Mouse (Mus musculus): Measurements from ENCODE around the gene Fmo9.

Fmo9 gene

DNA sequence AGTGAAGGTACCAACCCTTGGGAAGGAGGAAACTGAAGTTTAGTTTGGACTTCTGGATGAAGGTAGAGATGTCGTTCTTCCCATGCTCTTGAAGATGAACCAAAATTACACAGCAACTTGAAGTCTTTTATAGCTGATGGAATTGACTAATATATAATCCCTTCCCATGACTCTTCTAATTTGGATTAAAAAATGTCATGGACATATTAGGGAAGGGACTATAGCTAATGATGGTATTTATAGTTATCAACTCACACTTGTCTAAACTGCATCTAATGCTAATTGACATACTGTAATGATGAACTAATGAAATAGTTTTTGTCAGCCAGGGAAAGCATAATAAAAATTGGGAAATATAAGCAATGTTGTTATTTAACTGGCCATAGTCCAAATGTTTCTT is at the start of gene Fmo9:
Gene Fmo9, minus strand, starts transcription at position 101 of the 400 bp plus-strand sequence.
- no peak for DNase-seq (ENCODE audit: low spot score)

DNA sequence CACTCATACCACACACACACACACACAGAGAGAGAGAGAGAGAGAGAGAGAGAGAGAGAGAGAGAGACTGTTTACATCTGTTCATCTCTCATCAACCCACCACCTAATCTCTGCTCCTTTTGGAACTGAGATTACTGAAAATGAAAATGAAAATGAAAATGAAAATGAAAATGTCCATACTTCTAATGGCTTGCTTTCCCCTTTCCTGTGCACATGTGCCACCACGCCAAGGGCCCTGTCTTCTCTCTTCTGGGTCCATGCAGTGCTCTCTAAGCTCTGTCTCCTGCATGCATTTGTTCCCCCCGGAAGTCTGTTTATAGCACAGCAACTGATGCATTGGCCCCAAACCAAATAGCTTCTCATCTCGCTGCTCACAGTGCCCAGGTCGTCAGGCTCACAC is 49.2 kb upstream of the Fmo9 start:
- DNase-seq (ENCODE audit: low spot score), result no peak

DNA sequence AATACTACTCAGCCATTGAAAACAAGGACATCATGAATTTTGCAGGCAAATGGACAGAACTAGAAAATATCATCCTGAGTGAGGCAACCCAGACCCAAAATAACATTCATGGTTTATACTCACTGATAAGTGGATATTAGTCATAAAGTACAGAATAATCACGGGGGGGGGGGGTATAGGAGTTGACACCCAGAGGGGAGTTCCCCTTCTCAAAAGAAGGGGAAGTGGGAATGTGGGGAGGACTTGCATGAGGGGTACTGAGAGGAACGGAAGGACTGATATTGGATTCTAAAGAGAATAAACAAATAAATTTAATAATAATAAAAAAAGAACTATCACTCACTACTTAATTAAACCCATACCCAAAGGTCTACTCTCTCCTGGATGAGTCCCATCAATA is 48.6 kb upstream of the Fmo9 start:
- no peak for DNase-seq (ENCODE audit: low spot score)

DNA sequence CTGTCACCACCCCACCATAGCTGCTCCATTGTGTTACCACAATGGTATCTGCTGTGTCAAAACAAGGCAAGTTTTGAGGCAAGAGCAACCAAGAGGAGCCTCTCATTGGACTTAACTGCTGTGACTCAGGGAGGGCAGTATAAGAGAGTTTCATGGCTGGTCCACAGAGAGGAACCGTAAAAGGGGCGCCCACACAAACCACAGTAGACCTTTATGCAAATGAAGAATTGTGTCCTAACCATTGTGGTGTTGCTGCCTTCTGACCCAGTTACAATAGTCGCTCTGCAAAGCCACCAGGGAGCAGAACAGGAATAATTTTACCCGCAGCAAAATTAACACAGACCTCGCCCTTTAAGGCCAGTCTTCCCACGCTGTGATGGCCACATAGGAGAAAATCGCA is 29.2 kb upstream of the Fmo9 start:
- no peak for DNase-seq (ENCODE audit: low spot score)

DNA sequence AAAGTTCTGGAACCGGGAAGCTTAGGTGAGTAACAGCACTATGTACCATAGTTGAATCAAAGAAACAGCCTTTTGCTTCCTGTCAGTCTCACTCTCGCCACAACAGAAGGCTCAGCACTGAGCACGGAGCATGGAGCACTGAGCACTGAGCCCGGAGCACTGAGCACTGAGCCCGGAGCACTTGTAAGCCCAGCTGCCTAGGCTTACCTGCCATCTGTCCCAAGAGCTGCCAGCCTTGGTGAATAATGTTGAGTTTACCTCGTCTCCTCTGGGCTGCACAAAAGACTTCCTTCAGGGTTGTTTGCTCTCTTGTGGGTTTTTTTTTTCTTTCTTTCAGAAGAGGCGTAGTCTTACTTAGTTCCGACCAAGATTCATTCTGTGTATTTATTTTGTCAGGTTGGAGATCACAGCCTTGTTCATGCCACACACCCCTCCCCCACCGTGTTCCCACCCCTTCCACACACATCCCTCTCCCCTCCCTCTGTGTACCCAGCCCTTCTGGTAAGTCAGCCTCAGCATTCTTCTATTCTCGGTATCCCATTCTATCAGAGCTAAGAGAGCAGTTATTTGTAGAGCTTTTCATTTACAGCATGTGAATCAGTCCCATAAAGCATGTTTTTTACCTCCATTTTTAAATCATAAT is 20.7 kb upstream of the Fmo9 start:
- DNase-seq (ENCODE audit: low spot score), result no peak

DNA sequence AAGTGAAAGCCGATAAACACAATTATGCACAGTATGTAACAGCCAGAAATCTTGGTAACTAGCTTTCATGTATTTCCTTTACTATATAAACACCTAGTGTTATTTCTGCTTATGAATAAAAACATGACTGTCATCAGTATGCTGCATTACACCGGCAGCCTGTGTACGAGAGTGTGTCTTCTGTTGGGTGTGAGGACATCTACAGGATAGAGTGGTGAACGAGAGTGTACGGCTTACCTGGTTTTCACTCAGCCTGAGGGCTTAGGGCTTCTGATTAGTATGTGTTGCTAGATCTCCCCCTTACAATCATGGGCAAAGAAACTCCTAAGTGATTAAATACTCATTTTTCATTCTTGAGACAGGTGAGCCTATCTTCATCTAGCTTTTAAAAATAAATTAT is 12.4 kb downstream of the Fmo9 start:
- DNase-seq (ENCODE audit: low spot score), result no peak

DNA sequence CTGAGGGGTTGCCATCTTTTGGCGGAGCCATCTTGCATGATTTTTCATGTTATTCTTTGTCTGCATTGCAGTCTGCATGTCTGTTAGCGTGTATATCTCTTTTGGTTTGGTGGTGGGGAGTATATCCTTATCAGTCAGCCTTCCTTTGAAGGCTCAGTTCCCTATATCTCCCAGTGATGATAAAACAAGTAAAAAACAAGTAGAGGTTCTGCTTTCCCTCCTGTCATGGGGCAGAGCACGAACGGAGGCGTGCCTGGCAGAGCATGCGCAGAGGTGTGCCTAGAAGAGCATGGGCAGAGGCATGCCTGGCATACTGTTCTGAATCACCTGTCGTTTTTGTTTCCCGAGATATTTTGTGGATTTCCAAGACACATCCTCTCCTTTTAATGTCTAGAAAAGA is 20.8 kb downstream of the Fmo9 start:
- no peak for DNase-seq (ENCODE audit: low spot score)

DNA sequence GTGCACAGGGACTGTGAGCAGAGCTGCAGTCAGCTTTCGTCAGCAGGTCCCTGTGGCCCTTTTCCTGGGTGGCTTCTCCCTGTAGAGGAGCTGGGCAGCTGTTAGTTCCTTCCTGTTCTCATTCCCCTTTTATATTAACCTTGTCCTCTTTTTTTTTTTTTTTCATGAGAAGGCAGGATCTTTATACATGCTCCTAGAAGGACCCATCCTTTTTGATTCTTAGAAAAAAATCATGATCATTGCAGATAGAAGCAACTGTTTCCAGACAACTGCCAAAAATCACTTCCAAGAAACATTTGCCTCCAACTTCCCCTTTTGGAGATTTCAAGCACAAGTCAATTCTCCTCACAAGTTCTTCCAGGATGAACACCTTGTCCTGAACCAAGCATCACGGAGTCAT is 34.1 kb downstream of the Fmo9 start, which contains the start of gene Gm4847:
Gene Gm4847, minus strand, starts transcription at position 101 of the 400 bp plus-strand sequence.
- no peak for DNase-seq (ENCODE audit: low spot score)

Data from ovary, adult 18-20 months (tissue).